Mouse (Mus musculus): ENCODE results near the gene Pxmp4. TPM values are rescaled to one million over a fixed set of nuclear protein-coding genes. Genes with fewer than 3 reads are reported as not detected.
A peak's percentile ranks its signal among the peaks of the same experiment; 100 is the strongest.

Gene Pxmp4
- polyA plus RNA-seq, 1 experiment from 2014 or later: 24.1 TPM

DNA sequence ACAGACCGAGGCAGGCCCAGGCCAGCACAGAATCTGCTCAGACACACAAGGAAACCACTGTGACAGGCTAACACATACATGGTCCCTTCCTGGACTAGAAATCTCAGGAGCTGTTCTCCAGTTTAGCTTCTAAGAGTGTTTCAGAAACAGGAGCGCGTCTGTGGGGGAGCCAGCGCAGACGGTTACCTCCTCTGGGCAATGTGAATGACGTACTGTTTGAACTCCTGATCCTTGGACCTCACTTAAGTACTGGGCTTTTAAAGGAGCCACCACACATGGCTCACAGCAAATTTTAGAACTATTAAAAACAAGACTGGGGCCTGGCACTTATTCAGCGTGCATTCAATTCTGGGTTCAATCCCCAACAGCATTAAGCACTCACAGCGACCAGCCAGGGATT, 36.9 kb downstream of the Pxmp4 start:
- Histone ChIP-seq H3K9me3 (ENCODE audit: low read depth, low read length) (no peaks in the 10 kb centered on the region), H3K27me3 (ENCODE audit: insufficient read depth, low read length) (no peaks in the 10 kb centered on the region), H3K9ac (0 out of 2 replicates have a peak overlapping the region, but pooled peaks have one; percentile 0), H3K27ac (ENCODE audit: low read depth) (0 out of 2 replicates have a peak overlapping the region, but pooled peaks have one; percentile 25), H3K4me3 (ENCODE audit: low read depth, low read length) (no peak overlapping the region), H3K36me3 (ENCODE audit: insufficient read depth) (peaks cover 26% of the 10 kb centered on the region), H3K4me2 (peak overlapping the region; percentile 20; the same call in 1 of the 2 replicates), H3K4me1 (ENCODE audit: insufficient read depth) (peaks cover 22% of the 10 kb centered on the region)
- DNase-seq: no peak
- TF ChIP-seq CTCF (IDR thresholded peaks at IDR 0.05; ENCODE audit: low read depth): no peak
- 45% methylated on average over 8 of the region's 8 CpGs for WGBS
- ATAC-seq (ENCODE audit: insufficient read depth): no peak

DNA sequence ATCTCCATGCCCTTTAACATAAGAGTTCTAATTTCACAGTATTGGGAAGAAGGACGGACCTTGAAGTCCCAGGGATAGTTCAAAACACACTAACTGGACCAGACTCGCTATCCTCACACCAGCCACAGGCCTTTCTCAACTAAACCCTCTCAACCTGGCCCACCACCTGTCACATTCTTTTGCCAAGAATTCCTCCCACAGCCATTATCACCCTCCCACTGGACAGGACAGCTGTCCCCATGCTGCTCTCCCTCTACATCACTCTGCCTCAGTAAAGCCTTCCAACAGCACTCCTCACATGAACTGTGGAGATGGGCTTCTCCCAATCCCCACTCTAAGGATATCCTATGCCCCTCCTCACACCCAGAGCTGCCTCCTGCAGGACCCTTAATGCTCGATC, 37.9 kb downstream of the Pxmp4 start:
- no peaks in the 10 kb centered on the region for H3K9me3 ChIP-seq (ENCODE audit: low read depth, low read length)
- 66% methylated on average over 3 of the region's 3 CpGs for WGBS
- TF ChIP-seq CTCF (IDR thresholded peaks at IDR 0.05; ENCODE audit: low read depth): no peak
- no peak overlapping the region for H3K9ac ChIP-seq
- no peaks in the 10 kb centered on the region for H3K27me3 ChIP-seq (ENCODE audit: insufficient read depth, low read length)
- H3K4me1 ChIP-seq (ENCODE audit: insufficient read depth): peaks cover 19% of the 10 kb centered on the region
- H3K4me2 ChIP-seq: no peak overlapping the region
- peaks cover 37% of the 10 kb centered on the region for H3K36me3 ChIP-seq (ENCODE audit: insufficient read depth)
- no peak overlapping the region for H3K27ac ChIP-seq (ENCODE audit: low read depth)
- ATAC-seq (ENCODE audit: insufficient read depth): no peak
- no peak for DNase-seq
- no peak overlapping the region for H3K4me3 ChIP-seq (ENCODE audit: low read depth, low read length)

DNA sequence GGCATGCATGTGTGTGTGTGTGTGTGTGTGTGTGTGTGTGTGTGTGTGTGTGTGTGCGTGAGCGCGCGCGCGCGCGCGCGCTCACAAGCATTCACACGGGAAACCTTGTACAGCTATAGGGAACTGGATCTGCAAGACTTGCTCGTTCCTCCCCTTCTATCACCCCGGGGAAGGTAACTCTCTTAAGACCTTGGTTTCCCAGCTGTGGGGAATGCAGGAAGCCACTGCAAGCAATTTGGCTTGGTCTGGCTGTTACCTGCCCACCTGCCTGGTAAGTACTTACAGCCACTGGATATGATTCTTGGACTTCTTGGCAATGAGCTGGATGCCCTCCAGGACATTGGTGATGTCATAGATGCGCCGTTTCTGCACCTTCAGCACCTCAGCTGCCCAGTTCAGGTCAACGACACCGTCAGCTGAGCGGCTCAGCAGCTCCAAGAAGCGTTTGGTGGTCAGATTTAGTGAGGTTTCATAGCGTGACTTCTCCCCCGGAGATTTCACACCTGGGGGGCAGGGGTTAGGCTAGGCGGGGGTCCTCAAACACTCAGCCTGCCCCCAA, 39.8 kb downstream of the Pxmp4 start:
- ATAC-seq (ENCODE audit: insufficient read depth): no peak
- Histone ChIP-seq H3K4me3 (ENCODE audit: low read depth, low read length) (no peak overlapping the region), H3K9ac (no peak overlapping the region), H3K36me3 (ENCODE audit: insufficient read depth) (peaks cover 40% of the 10 kb centered on the region), H3K27ac (ENCODE audit: low read depth) (no peak overlapping the region), H3K4me1 (ENCODE audit: insufficient read depth) (peaks cover 17% of the 10 kb centered on the region; the same call in 1 of the 2 replicates), H3K9me3 (ENCODE audit: low read depth, low read length) (no peaks in the 10 kb centered on the region), H3K4me2 (no peak overlapping the region), H3K27me3 (ENCODE audit: insufficient read depth, low read length) (no peaks in the 10 kb centered on the region)
- no peak for DNase-seq
- no peak for TF ChIP-seq CTCF (IDR thresholded peaks at IDR 0.05; ENCODE audit: low read depth)
- 81% methylated on average over 22 of the region's 22 CpGs for WGBS

- Histone ChIP-seq H3K4me2 (peak within 1 kb of the TSS; percentile 60), H3K27me3 (ENCODE audit: insufficient read depth, low read length) (no peaks in the 10 kb centered on the region), H3K27ac (ENCODE audit: low read depth) (no peak within 1 kb of the TSS), H3K9ac (peak within 1 kb of the TSS; percentile 36), H3K9me3 (ENCODE audit: low read depth, low read length) (no peaks in the 10 kb centered on the region), H3K4me3 (ENCODE audit: low read depth, low read length) (peak within 1 kb of the TSS; percentile 15; the same call in 1 of the 2 replicates), H3K36me3 (ENCODE audit: insufficient read depth) (peaks cover 27% of the 10 kb centered on the region), H3K4me1 (ENCODE audit: insufficient read depth) (0 out of 2 replicates have a peak, but pooled peaks cover 17% of the 10 kb centered on the region)
- 7% methylated on average over 34 of the region's 34 CpGs for WGBS
- ATAC-seq (ENCODE audit: insufficient read depth) (no peak), DNase-seq (no peak)
- TF ChIP-seq CTCF (IDR thresholded peaks at IDR 0.05; ENCODE audit: low read depth): no peak
Measured at GRCm38 (mm10) chr2:154558264-154559039, 45.1 kb downstream of the Pxmp4 start, which contains the start of gene Necab3. Gene Necab3, minus strand, starts transcription at chr2:154558890.

DNA sequence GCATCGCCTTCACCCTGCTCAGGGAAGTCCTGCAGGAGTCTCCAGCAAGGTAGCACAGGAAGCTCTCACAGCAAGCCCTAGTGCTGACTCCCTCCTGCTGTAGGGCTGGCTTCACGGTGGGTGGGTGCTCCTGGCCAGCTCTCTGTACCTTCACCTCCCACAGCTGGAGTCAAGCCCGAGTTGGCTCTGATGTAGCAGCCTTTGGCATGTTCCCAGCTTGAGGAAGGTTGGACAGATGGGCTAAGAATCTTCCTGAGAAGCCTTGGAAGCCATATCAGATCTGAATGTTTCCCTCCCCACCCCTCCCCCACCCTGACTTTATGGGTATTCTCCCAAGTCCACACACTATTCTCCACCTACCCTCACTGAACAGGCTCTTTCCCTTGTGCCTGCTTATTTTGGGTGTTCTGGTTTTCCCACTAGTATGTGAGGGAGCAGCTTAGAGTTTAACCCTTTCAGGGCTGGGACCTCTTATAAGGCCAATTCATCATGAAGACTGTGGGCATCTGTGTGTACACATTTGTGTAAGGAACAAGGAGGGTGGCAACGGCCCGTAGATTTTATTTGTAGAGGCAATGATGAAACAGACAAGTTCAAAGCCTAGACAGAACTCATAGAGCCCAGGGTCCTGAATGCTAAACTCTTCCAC, 46.2 kb downstream of the Pxmp4 start:
- 0 out of 2 replicates have a peak, but pooled peaks have one; percentile 16 for ATAC-seq (ENCODE audit: insufficient read depth)

DNA sequence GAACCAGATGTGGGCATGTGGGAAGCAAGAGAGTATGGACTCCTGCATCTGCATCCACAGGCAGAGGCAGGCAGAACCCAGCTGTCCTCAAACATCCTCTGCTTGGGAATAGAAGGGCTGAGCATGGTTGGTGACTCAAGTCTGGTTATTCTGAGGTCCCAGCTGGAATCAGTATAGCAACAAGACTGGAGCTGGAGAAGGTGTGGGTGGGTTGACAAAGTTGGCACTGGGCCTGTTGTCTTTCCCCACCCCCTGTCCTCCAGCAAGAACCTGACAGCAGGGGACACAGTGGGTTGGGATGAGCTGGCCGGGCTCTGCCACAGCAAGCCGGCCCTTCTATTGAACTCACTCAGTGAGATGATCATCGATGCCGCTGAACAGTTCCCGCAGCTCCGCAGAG, 48.3 kb downstream of the Pxmp4 start:
- DNase-seq (no peak), ATAC-seq (ENCODE audit: insufficient read depth) (no peak)
- Histone ChIP-seq H3K4me1 (ENCODE audit: insufficient read depth) (peaks cover 24% of the 10 kb centered on the region; the same call in 1 of the 2 replicates), H3K9me3 (ENCODE audit: low read depth, low read length) (no peaks in the 10 kb centered on the region), H3K27me3 (ENCODE audit: insufficient read depth, low read length) (peaks cover 21% of the 10 kb centered on the region), H3K27ac (ENCODE audit: low read depth) (no peak overlapping the region), H3K36me3 (ENCODE audit: insufficient read depth) (peaks cover under 1% of the 10 kb centered on the region; the same call in 1 of the 2 replicates), H3K9ac (no peak overlapping the region), H3K4me3 (ENCODE audit: low read depth, low read length) (no peak overlapping the region), H3K4me2 (no peak overlapping the region)
- no peak for TF ChIP-seq CTCF (IDR thresholded peaks at IDR 0.05; ENCODE audit: low read depth)
- WGBS: 75% methylated on average over 6 of the region's 6 CpGs

More for the DNA sequence above, 46.2 kb downstream of the Pxmp4 start:
- 0 out of 2 replicates have a peak, but pooled peaks cover under 1% of the 10 kb centered on the region for H3K27me3 ChIP-seq (ENCODE audit: insufficient read depth, low read length)
- peak; percentile 53 for DNase-seq
- H3K4me1 ChIP-seq (ENCODE audit: insufficient read depth): peaks cover 18% of the 10 kb centered on the region; the same call in 1 of the 2 replicates
- 42% methylated on average over 5 of the region's 5 CpGs for WGBS
- no peak overlapping the region for H3K4me3 ChIP-seq (ENCODE audit: low read depth, low read length)
- no peak overlapping the region for H3K27ac ChIP-seq (ENCODE audit: low read depth)
- H3K36me3 ChIP-seq (ENCODE audit: insufficient read depth): peaks cover 18% of the 10 kb centered on the region
- no peaks in the 10 kb centered on the region for H3K9me3 ChIP-seq (ENCODE audit: low read depth, low read length)
- H3K9ac ChIP-seq: no peak overlapping the region
- no peak overlapping the region for H3K4me2 ChIP-seq
- no peak for TF ChIP-seq CTCF (IDR thresholded peaks at IDR 0.05; ENCODE audit: low read depth)
